ENCODE assay signal across 25 mouse cellular contexts in the genomic region with DNA sequence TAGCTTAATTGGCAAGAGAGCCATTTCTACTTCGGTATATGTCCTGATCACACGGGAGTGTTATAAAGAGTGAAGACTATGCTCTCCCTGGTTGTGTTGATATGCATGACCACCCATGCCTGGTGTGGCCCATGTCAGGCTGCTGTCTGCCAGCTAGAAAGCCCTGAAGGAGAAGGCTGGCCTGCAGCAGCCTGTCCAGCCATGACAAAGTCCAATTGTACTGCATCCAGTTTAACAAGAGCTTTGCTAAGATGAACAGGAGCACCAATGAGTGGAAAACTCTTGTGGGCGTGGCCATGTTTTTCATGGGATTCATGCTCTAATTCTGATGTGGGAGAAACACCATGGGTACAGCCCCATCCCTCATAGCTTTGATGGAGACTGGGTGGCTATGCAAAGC. TPM values are rescaled to one million over a fixed set of nuclear protein-coding genes. Genes with fewer than 3 reads are reported as not detected.
A peak's percentile ranks its signal among the peaks of the same experiment; 100 is the strongest.
DNase-seq lines count a peak whose midpoint lies in the region; TF ChIP-seq lines count a peak whose summit lies in the region.
"Had no signal": no experiment of that assay in that cellular context is flagged by ENCODE, and none has a peak within 500 bp of the region (broad histone marks: within the 10 kb centered on the region; RNA-seq: fewer than 3 reads in every experiment).

No protein-coding gene starts in this region.

- peak; percentile 15 for DNase-seq in retina, postnatal 1 day
- no peak for DNase-seq in retina, embryonic 14.5 days (ENCODE audit: low spot score)
- peak; percentile 84 to 88 for DNase-seq in kidney, adult 8-10 months
- DNase-seq in kidney, postnatal 10 days, result peak; percentile 65
- no peak for DNase-seq in thymus, postnatal 4 days
- no peak for DNase-seq in spleen, adult 12 weeks (ENCODE audit: low spot score)
- DNase-seq in gastrocnemius, adult 2 months, result no peak
- DNase-seq: adrenal gland, postnatal 14 days; cerebellum, adult 8-10 months; cerebellum, postnatal 36 days; embryo, embryonic 11 days; heart, postnatal 4 days; layer of hippocampus, postnatal 36 days; lung, postnatal 4 days; midbrain, embryonic 14.5 days; right cerebral cortex, postnatal 14 days; spleen, adult 18-20 months; thymus, postnatal 14 days had no signal

- TF ChIP-seq CTCF in gastrocnemius, adult 2 months (IDR thresholded peaks at IDR 0.05), result no peak

- no peak overlapping the region for H3K4me3 ChIP-seq in gastrocnemius, adult 2 months
- H3K4me3 ChIP-seq: embryonic facial prominence, embryonic 13.5 days; forebrain, embryonic 13.5 days; heart, embryonic 15.5 days; layer of hippocampus, adult 2 months; limb, embryonic 13.5 days; liver, embryonic 15.5 days had no signal

- no peak overlapping the region for H3K27ac ChIP-seq in gastrocnemius, adult 2 months
- H3K27ac ChIP-seq: embryonic facial prominence, embryonic 13.5 days; forebrain, embryonic 13.5 days; heart, embryonic 15.5 days; hindbrain, embryonic 14.5 days; layer of hippocampus, adult 2 months; limb, embryonic 13.5 days; liver, embryonic 15.5 days had no signal

- intact Hi-C loops in gastrocnemius, adult 2 months (cut with DNase I), result no loop called here

RNA-seq across cellular contexts. Expression of a gene that starts 16.4 kb away (rescaled TPM):
- 10 to 100 TPM; 55.0 to 60.2 TPM for total RNA-seq in gastrocnemius, adult 2 months (2021)

RNA-seq across cellular contexts. Expression of a gene that starts 17.3 kb away (rescaled TPM):
- total RNA-seq in gastrocnemius, adult 2 months (2021), result 10 to 100 TPM; 64.9 to 67.6 TPM

RNA-seq across cellular contexts. Expression of a gene that starts 37.7 kb away (rescaled TPM):
- total RNA-seq in gastrocnemius, adult 2 months (2021), result 10 to 100 TPM; 29.7 to 48.8 TPM

Comparison
In these comparisons a context has a peak if more than half of its experiments do, and no peak if none do; other contexts are left out.
1. DNase-seq: peak in retina, postnatal 1 day (single experiment), kidney, adult 8-10 months (2 of 2) and kidney, postnatal 10 days (single experiment); none in retina, embryonic 14.5 days (single experiment), thymus, postnatal 4 days (single experiment), spleen, adult 12 weeks (single experiment) and gastrocnemius, adult 2 months (single experiment).